Comparison of ENCODE assay signal across 7 mouse cellular contexts in genomic region chr1:13494727-13495404, GRCm38 (mm10).
DNase-seq lines count a peak whose midpoint lies in the region; ATAC-seq lines count a peak whose summit lies in the region.

No protein-coding gene starts in this region.

- WGBS in forebrain, embryonic 13.5 days = 12% methylated on average over 16 of the region's 16 CpGs

- H3K36me3 ChIP-seq in forebrain, embryonic 13.5 days (ENCODE audit: poor library complexity, severe bottlenecking) = no peaks in the 10 kb centered on the region

- H3K9ac ChIP-seq in forebrain, embryonic 13.5 days = no peak overlapping the region

- peak overlapping the region; percentile 52 for H3K4me2 ChIP-seq in forebrain, embryonic 13.5 days

- H3K27me3 ChIP-seq in forebrain, embryonic 13.5 days = peaks cover 8% of the 10 kb centered on the region; the same call in 1 of the 2 replicates

- peak; percentile 20 for DNase-seq in thymus, postnatal 14 days
- DNase-seq in thymus, adult 18-20 months = no peak
- peak; percentile 5 for DNase-seq in kidney, postnatal 14 days
- peak; percentile 26 for DNase-seq in neural tube, embryonic 10.5 days (ENCODE audit: extremely low spot score, low spot score)
- no peak for DNase-seq in layer of hippocampus, postnatal 14 days (ENCODE audit: low spot score in 2 of 2)
- DNase-seq in testis, postnatal 14 days (ENCODE audit: low spot score) = no peak

- ATAC-seq in forebrain, embryonic 13.5 days = no peak

- no peak overlapping the region for H3K27ac ChIP-seq in forebrain, embryonic 13.5 days

- H3K4me1 ChIP-seq in forebrain, embryonic 13.5 days = peaks cover 7% of the 10 kb centered on the region; the same call in 1 of the 2 replicates

- no peaks in the 10 kb centered on the region for H3K9me3 ChIP-seq in forebrain, embryonic 13.5 days (replicated peaks)

- H3K4me3 ChIP-seq in forebrain, embryonic 13.5 days = peak overlapping the region; percentile 27

Comparison
In these comparisons a context has a peak if more than half of its experiments do, and no peak if none do; other contexts are left out.
1. DNase-seq: peak in thymus, postnatal 14 days (single experiment), kidney, postnatal 14 days (single experiment) and neural tube, embryonic 10.5 days (single experiment); none in thymus, adult 18-20 months (0 of 2), layer of hippocampus, postnatal 14 days (0 of 2) and testis, postnatal 14 days (single experiment).